Mouse (Mus musculus) CH12.LX (cell line): ENCODE results near the gene Kcnn4. TPM values are rescaled to one million over a fixed set of nuclear protein-coding genes. Genes with fewer than 3 reads are reported as not detected.

Experiments
- DNase-seq: peaks from one replicate; pipeline ENCODE4 v3.0.0-alpha.2; 2013; ENCODE audit errors: extremely low read depth
- H3K27ac ChIP-seq: 2 replicates; pipeline ENCODE4 v1.5.1; 2012; ENCODE audit warnings: low read depth, mild to moderate bottlenecking, control low read depth, moderate library complexity; ENCODE audit not compliant: insufficient read depth
- H3K27me3 ChIP-seq: replicated peaks from 2 replicates; pipeline ENCODE3; 2012; ENCODE audit warnings: inconsistent platforms
- H3K36me3 ChIP-seq, 2 experiments: replicated peaks in 1 of 2; 2 replicates each; pipeline versions ENCODE3 to v1.6.1; 2012; ENCODE audit warnings: inconsistent platforms in 1 of 2, low read length in 1 of 2, mild to moderate bottlenecking in 1 of 2, mixed read lengths in 1 of 2, moderate library complexity in 1 of 2; ENCODE audit not compliant: control insufficient read depth in 1 of 2, insufficient read depth in 1 of 2
- H3K4me1 ChIP-seq, 2 experiments: 2 replicates each; pipeline ENCODE4 v1.6.1; 2012; ENCODE audit warnings: inconsistent platforms in 1 of 2, moderate library complexity in 1 of 2; ENCODE audit not compliant: insufficient read depth in 2 of 2, control insufficient read depth in 1 of 2
- H3K4me2 ChIP-seq: 2 replicates; pipeline ENCODE4 v1.6.1; 2012; ENCODE audit warnings: low read depth, mild to moderate bottlenecking, control low read depth; ENCODE audit not compliant: poor library complexity, insufficient read depth, severe bottlenecking
- H3K4me3 ChIP-seq, 3 experiments: fragments of 150-350 bp in 1 of 3; sonication (generic) in 1 of 3; replicated peaks in 1 of 3; 2 replicates each; pipeline versions ENCODE3 to v1.5.1; 2011 to 2012; ENCODE audit warnings: low read depth in 2 of 3, low read length in 2 of 3, mild to moderate bottlenecking in 2 of 3, moderate library complexity in 2 of 3, control low read depth in 1 of 3, improper control_type of control experiment in 1 of 3, inconsistent platforms in 1 of 3, mixed read lengths in 1 of 3; ENCODE audit not compliant: poor library complexity in 1 of 3
- H3K79me2 ChIP-seq: replicated peaks from 2 replicates; pipeline ENCODE4 v1.6.1; 2012; ENCODE audit warnings: mild to moderate bottlenecking, moderate library complexity; ENCODE audit not compliant: control insufficient read depth, poor library complexity, insufficient read depth, severe bottlenecking; ENCODE audit errors: extremely low read depth
- H3K9ac ChIP-seq: 2 replicates; pipeline ENCODE4 v1.6.1; 2012; ENCODE audit warnings: low read depth, mild to moderate bottlenecking, control low read depth, moderate library complexity; ENCODE audit not compliant: insufficient read depth
- H3K9me3 ChIP-seq: replicated peaks from 2 replicates; pipeline ENCODE3; 2012; ENCODE audit warnings: low read length, inconsistent platforms, mixed read lengths
- BHLHE40 ChIP-seq: IDR thresholded peaks from 2 replicates; pipeline ENCODE4 v1.6.1; 2011; ENCODE audit warnings: mild to moderate bottlenecking, low read depth, low read length, improper control_type of control experiment
- CTCF ChIP-seq, 2 experiments: IDR thresholded peaks in 1 of 2; conservative IDR thresholded peaks in 1 of 2; 2 replicates each; pipeline ENCODE4 v1.5.1; 2011 to 2012; ENCODE audit warnings: low read depth in 2 of 2, low read length in 2 of 2, improper control_type of control experiment in 1 of 2, inconsistent platforms in 1 of 2, mild to moderate bottlenecking in 1 of 2, moderate library complexity in 1 of 2
- GABPA ChIP-seq: IDR thresholded peaks from 2 replicates; pipeline ENCODE4 v1.6.1; 2012; ENCODE audit warnings: low read depth, low read length, improper control_type of control experiment, inconsistent platforms; ENCODE audit not compliant: insufficient replicate concordance
- HCFC1 ChIP-seq: IDR thresholded peaks from 2 replicates; pipeline ENCODE4 v1.6.1; 2012; ENCODE audit warnings: low read depth, mild to moderate bottlenecking, inconsistent platforms, low read length, improper control_type of control experiment
- IRF4 ChIP-seq: IDR thresholded peaks from 2 replicates; pipeline ENCODE4 v1.6.1; 2014; ENCODE audit warnings: low read depth, mild to moderate bottlenecking, inconsistent platforms, low read length, improper control_type of control experiment
- JUN ChIP-seq: IDR thresholded peaks from 2 replicates; pipeline ENCODE4 v1.6.1; 2011; ENCODE audit warnings: low read depth, mild to moderate bottlenecking, low read length, improper control_type of control experiment, moderate library complexity; ENCODE audit not compliant: insufficient read depth
- JUND ChIP-seq: conservative IDR thresholded peaks from 2 replicates; pipeline ENCODE4 v1.6.1; 2011; ENCODE audit warnings: low read depth, low read length, improper control_type of control experiment
- KAT2A ChIP-seq: IDR thresholded peaks from 2 replicates; pipeline ENCODE4 v1.6.1; 2012; ENCODE audit warnings: low read length, improper control_type of control experiment, inconsistent platforms; ENCODE audit not compliant: insufficient replicate concordance
- MAZ ChIP-seq: IDR thresholded peaks from 2 replicates; pipeline ENCODE4 v1.6.1; 2012; ENCODE audit warnings: low read depth, mild to moderate bottlenecking, inconsistent platforms, low read length, improper control_type of control experiment, moderate library complexity
- MYC ChIP-seq: IDR thresholded peaks from 2 replicates; pipeline ENCODE4 v1.6.1; 2011; ENCODE audit warnings: low read depth, mild to moderate bottlenecking, improper control_type of control experiment, low read length
- NELFE ChIP-seq: IDR thresholded peaks from 2 replicates; pipeline ENCODE4 v1.6.1; 2011; ENCODE audit warnings: low read depth, low read length, improper control_type of control experiment
- NRF1 ChIP-seq: IDR thresholded peaks from 2 replicates; pipeline ENCODE4 v1.6.1; 2014; ENCODE audit warnings: low read depth, mild to moderate bottlenecking, inconsistent platforms, low read length, improper control_type of control experiment, moderate library complexity
- POLR2A ChIP-seq: IDR thresholded peaks from 2 replicates; pipeline ENCODE4 v1.6.1; 2011; ENCODE audit warnings: low read depth, mild to moderate bottlenecking, improper control_type of control experiment, low read length
- POLR2AphosphoS2 ChIP-seq: IDR thresholded peaks from 2 replicates; pipeline ENCODE4 v1.6.1; 2011; ENCODE audit warnings: low read depth, low read length, improper control_type of control experiment
- RAD21 ChIP-seq: IDR thresholded peaks from 2 replicates; pipeline ENCODE4 v1.6.1; 2011; ENCODE audit warnings: low read depth, mild to moderate bottlenecking, low read length, improper control_type of control experiment, moderate library complexity
- RCOR1 ChIP-seq: conservative IDR thresholded peaks from 2 replicates; pipeline ENCODE4 v1.6.1; 2012; ENCODE audit warnings: low read depth, mild to moderate bottlenecking, inconsistent platforms, low read length, improper control_type of control experiment
- SIN3A ChIP-seq: IDR thresholded peaks from 2 replicates; pipeline ENCODE4 v1.6.1; 2012; ENCODE audit warnings: low read length, improper control_type of control experiment, inconsistent platforms
- SMC3 ChIP-seq: IDR thresholded peaks from 2 replicates; pipeline ENCODE4 v1.6.1; 2011; ENCODE audit warnings: low read depth, low read length, improper control_type of control experiment
- TBP ChIP-seq: conservative IDR thresholded peaks from 2 replicates; pipeline ENCODE4 v1.6.1; 2011; ENCODE audit warnings: low read depth, low read length, improper control_type of control experiment
- dilution Hi-C: fragments of 300-500 bp; cut with MboI; formaldehyde crosslinking; loops from 2 replicates; pipeline ENCODE4 v1.14.3; 2020; ENCODE audit warnings: low sequenced_read_pairs; ENCODE audit not compliant: extremely low pct_unique_long_range_greater_than_20kb, extremely low pct_ligation_motif_present
- in situ Hi-C: fragments of 300-500 bp; cut with MboI; formaldehyde crosslinking; loops from 3 replicates; pipeline ENCODE4 v1.14.3; 2019; ENCODE audit warnings: low sequenced_read_pairs, low pct_ligation_motif_present, low pct_unique_long_range_greater_than_20kb, mixed read lengths
- polyA plus RNA-seq: library from polyadenylated mRNA; unstranded; fragments of >175 nt; gene quantifications from 2 replicates; pipeline ENCODE4 v1.2.1, GENCODE M21; 2012; ENCODE audit warnings: low read depth; ENCODE audit not compliant: insufficient read length
- total RNA-seq, 2 experiments: library from RNA; depleted of rRNA; stranded (reverse); fragments of 300-350 nt in 1 of 2; fragments of >200 nt in 1 of 2; gene quantifications; 2 replicates each; pipeline ENCODE4 v1.2.3; 2012 to 2014

The Kcnn4 gene
- total and polyA plus RNA-seq, 3 experiments: 8.2 to 12.9 (median 10.5) TPM

- H3K36me3 ChIP-seq: no peaks in the 10 kb centered on the region
- dilution Hi-C loops: no loop called here
- TF ChIP-seq SIN3A (peak; percentile 91), NRF1 (no peak)
- no peak for DNase-seq
- no peaks in the 10 kb centered on the region for H3K79me2 ChIP-seq
- no peak overlapping the region for H3K27ac ChIP-seq
- H3K9me3 ChIP-seq: peaks cover 13% of the 10 kb centered on the region
- no peak overlapping the region for H3K9ac ChIP-seq
- H3K4me2 ChIP-seq: no peak overlapping the region
- H3K27me3 ChIP-seq: peaks cover 40% of the 10 kb centered on the region
- in situ Hi-C loops: no loop called here
- H3K4me3 ChIP-seq: no peak overlapping the region
- H3K4me1 ChIP-seq: peaks cover 0 to 7% of the 10 kb centered on the region in 2 experiments; a peak in 2 of 4 replicates
Observed at GRCm38 (mm10) chr7:24359269-24359668, 10.8 kb upstream of the Kcnn4 start.

- H3K9me3 ChIP-seq: peaks cover 13% of the 10 kb centered on the region
- no peak overlapping the region for H3K9ac ChIP-seq
- H3K27ac ChIP-seq: no peak overlapping the region
- no peak overlapping the region for H3K4me3 ChIP-seq
- H3K4me1 ChIP-seq: peaks cover 7% of the 10 kb centered on the region in 2 experiments; a peak in 3 of 4 replicates
- TF ChIP-seq KAT2A (no peak), CTCF (conservative IDR thresholded peaks at IDR 0.05 in 1 of 2, IDR thresholded peaks at IDR 0.05 in 1 of 2; ENCODE audit: low read depth in 2 of 2, low read length in 2 of 2) (peak; percentile 39 to 40; a peak in 3 of 4 replicates), BHLHE40 (no peak), JUN (no peak), MAZ (no peak), HCFC1 (no peak), RAD21 (no peak; the same call in 1 of the 2 replicates), JUND (no peak), NELFE (no peak)
- TF ChIP-seq, all 38 proteins: peak for 1
- Histone ChIP-seq H3K79me2 (no peaks in the 10 kb centered on the region), H3K36me3 (no peaks in the 10 kb centered on the region), H3K27me3 (peaks cover 23% of the 10 kb centered on the region), H3K4me2 (no peak overlapping the region)
- no peak for DNase-seq
- in situ Hi-C loops (no loop called here), dilution Hi-C loops (no loop called here)
Observed at GRCm38 (mm10) chr7:24361001-24361400, 9.1 kb upstream of the Kcnn4 start.

- Histone ChIP-seq H3K9me3 (peaks cover 6% of the 10 kb centered on the region), H3K79me2 (no peaks in the 10 kb centered on the region), H3K4me1 (peaks cover 10 to 15% of the 10 kb centered on the region in 2 experiments), H3K4me3 (no peak overlapping the region), H3K9ac (no peak overlapping the region), H3K4me2 (no peak overlapping the region), H3K27me3 (peaks cover 16% of the 10 kb centered on the region), H3K36me3 (no peaks in the 10 kb centered on the region), H3K27ac (no peak overlapping the region)
- no peak for DNase-seq
- dilution Hi-C loops: no loop called here
- no peak for TF ChIP-seq TBP
- no peak for TF ChIP-seq BHLHE40
- peak; percentile 68 for TF ChIP-seq JUND
- peak; percentile 22 to 66; a peak in 3 of 4 replicates for TF ChIP-seq CTCF (conservative IDR thresholded peaks at IDR 0.05 in 1 of 2, IDR thresholded peaks at IDR 0.05 in 1 of 2; ENCODE audit: low read depth in 2 of 2, low read length in 2 of 2)
- TF ChIP-seq GABPA: no peak
- no peak for TF ChIP-seq POLR2AphosphoS2
- TF ChIP-seq IRF4: no peak
- no peak for TF ChIP-seq MYC
- peak; percentile 38 for TF ChIP-seq SMC3
- no peak for TF ChIP-seq JUN
- TF ChIP-seq MAZ: no peak
- TF ChIP-seq RCOR1: no peak
- TF ChIP-seq POLR2A: no peak
- peak; percentile 27 for TF ChIP-seq RAD21
- in situ Hi-C loops: no loop called here
Observed at GRCm38 (mm10) chr7:24363228-24363627, 6.8 kb upstream of the Kcnn4 start.
